Mouse (Mus musculus) spleen, adult 2 months (tissue): Measurements from ENCODE around the gene Tut1. TPM values are rescaled to one million over a fixed set of nuclear protein-coding genes. Genes with fewer than 3 reads are reported as not detected.
A peak's percentile ranks its signal among the peaks of the same experiment; 100 is the strongest.

Source experiments
- DNase-seq, 2 experiments: peaks; one replicate each; pipeline versions ENCODE4 v3.0.0 to v3.0.0-alpha.2; 2012 to 2021; ENCODE audit warnings: low spot score in 2 of 2, low read depth in 1 of 2
- H3K27ac ChIP-seq: fragments of 200-500 bp; 2 replicates; pipeline ENCODE4 v1.5.1; 2012; ENCODE audit warnings: low read length, inconsistent platforms; ENCODE audit not compliant: insufficient read depth
- H3K27me3 ChIP-seq: fragments of 200-500 bp; 2 replicates; pipeline ENCODE4 v1.6.1; 2012; ENCODE audit warnings: mild to moderate bottlenecking, moderate library complexity, low read length, inconsistent platforms; ENCODE audit not compliant: control insufficient read depth, insufficient read depth
- H3K36me3 ChIP-seq: fragments of 200-500 bp; 2 replicates; pipeline ENCODE4 v1.6.1; 2012; ENCODE audit warnings: mild to moderate bottlenecking, low read length, inconsistent platforms; ENCODE audit not compliant: control insufficient read depth, insufficient read depth
- H3K4me1 ChIP-seq: fragments of 200-500 bp; 2 replicates; pipeline ENCODE4 v1.6.1; 2011; ENCODE audit warnings: inconsistent platforms; ENCODE audit not compliant: control insufficient read depth, insufficient read depth, insufficient read length
- H3K4me3 ChIP-seq: fragments of 200-500 bp; 2 replicates; pipeline ENCODE4 v1.5.1; 2011; ENCODE audit warnings: mild to moderate bottlenecking, inconsistent platforms; ENCODE audit not compliant: insufficient read depth, insufficient read length; ENCODE audit errors: extremely low read depth
- CTCF ChIP-seq: fragments of 200-500 bp; IDR thresholded peaks from 2 replicates; pipeline ENCODE4 v1.5.1; 2011; ENCODE audit warnings: mild to moderate bottlenecking, inconsistent platforms; ENCODE audit not compliant: insufficient read depth, insufficient read length, insufficient replicate concordance; ENCODE audit errors: extremely low read depth
- POLR2A ChIP-seq: fragments of 200-500 bp; IDR thresholded peaks from 2 replicates; pipeline ENCODE4 v1.6.1; 2011; ENCODE audit warnings: low read depth, low read length, inconsistent platforms
- WGBS: fragments of 180-500 bp; shearing (Covaris S2); methylation state at CpG from one replicate; pipeline ENCODE4 v1.1.7; 2018; 5-methylcytosine and 5-hydroxymethylcytosine counted together
- polyA plus RNA-seq: library from polyadenylated mRNA; depleted of rRNA; stranded (reverse); fragments of >200 nt; gene quantifications from 2 replicates; pipeline ENCODE4 v1.2.3, GENCODE M21; 2012; rRNA removed

Gene Tut1
- 18.3 and 22.3 TPM in 2 replicates for polyA plus RNA-seq

DNA sequence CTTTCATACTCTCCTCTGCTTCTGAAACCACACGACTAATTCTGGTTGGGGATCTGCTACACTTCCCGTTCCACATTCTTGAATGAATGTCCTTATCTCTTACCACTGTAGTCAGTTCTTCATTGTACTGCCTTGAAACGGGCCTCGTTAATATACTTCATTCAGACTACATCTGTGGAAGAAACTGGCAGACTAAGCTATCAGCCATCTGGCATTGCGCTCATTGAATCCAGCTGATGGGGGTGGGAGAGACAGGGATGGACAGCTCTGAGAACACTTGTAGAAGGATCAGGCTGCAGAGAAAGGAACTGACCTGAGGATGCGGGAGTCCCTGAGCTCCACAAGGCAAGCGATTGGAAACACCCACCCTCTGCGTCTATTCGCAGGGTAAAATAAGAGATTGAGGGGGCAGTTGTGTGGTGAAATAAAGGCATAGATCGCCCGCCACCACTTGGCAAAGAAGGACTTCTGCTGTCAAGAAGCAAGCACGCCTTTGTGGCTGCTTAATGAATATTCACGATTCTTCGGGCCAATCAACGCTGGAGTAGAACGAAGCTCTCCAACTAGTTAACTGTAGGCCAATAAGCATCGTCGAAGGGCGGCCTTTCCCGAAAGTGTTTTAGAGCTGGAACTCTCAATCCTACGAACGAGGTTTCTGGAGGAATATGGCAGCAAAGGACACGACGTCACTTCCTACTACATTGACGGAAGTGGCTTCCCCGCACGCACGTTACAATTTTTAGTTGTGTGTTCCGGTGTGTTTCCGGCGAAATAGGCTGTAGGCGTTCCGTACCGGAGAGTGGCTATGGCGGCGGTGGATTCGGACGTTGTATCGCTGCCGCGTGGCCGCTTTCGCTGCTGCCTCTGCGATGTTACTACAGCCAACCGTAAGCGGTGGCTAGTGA lies at the start of gene Tut1:
Gene Tut1 (plus strand): TSS at position 713 of the 905 bp plus-strand sequence.
- DNase-seq = peak; percentile 80 to 97
- peak within 1 kb of the TSS; percentile 91 for H3K4me3 ChIP-seq
- WGBS = 1% methylated on average over 46 of the region's 46 CpGs
- H3K4me1 ChIP-seq = peaks cover 7% of the 10 kb centered on the region; the same call in 1 of the 2 replicates
- no peaks in the 10 kb centered on the region for H3K27me3 ChIP-seq
- peaks cover 25% of the 10 kb centered on the region for H3K36me3 ChIP-seq
- H3K27ac ChIP-seq = peak within 1 kb of the TSS; percentile 90
- TF ChIP-seq POLR2A (peak; percentile 40; the same call in 1 of the 2 replicates), CTCF (no peak)

DNA sequence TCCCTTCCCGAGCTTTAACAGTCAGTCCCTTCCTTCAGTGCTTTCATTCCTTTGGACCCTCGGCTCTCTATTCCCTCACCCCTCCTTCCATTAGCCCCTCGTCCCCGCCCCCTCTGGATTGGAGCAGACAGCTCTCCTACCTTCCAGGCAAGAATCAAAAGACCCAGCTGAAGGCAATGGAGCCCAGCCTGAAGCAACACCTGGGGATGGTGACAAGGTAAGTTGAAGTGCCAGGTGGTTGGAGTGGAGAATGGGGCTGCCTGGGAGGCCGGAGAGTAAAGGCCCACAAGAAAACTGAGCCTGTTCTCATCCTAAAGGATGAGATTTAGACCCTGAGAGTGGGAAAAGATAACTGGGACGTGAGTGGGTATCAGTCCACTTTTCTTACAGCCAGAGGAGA lies 45.1 kb upstream of the Tut1 start:
- H3K27ac ChIP-seq = no peak overlapping the region
- TF ChIP-seq CTCF (no peak), POLR2A (no peak)
- WGBS = 91% methylated on average over 6 of the region's 6 CpGs
- no peak for DNase-seq
- H3K27me3 ChIP-seq = no peaks in the 10 kb centered on the region
- H3K4me3 ChIP-seq = no peak overlapping the region
- peaks cover 72% of the 10 kb centered on the region for H3K36me3 ChIP-seq
- H3K4me1 ChIP-seq = no peaks in the 10 kb centered on the region

- no peaks in the 10 kb centered on the region for H3K4me1 ChIP-seq
- H3K27me3 ChIP-seq = no peaks in the 10 kb centered on the region
- no peak for TF ChIP-seq CTCF
- TF ChIP-seq POLR2A = no peak
- no peak overlapping the region for H3K27ac ChIP-seq
- H3K36me3 ChIP-seq = peaks cover 80% of the 10 kb centered on the region
- no peak overlapping the region for H3K4me3 ChIP-seq
- 97% methylated on average over 5 of the region's 5 CpGs for WGBS
- no peak for DNase-seq
These were observed 41.8 kb upstream of the Tut1 start for GRCm38 (mm10) chr19:8911810-8912209.

DNA sequence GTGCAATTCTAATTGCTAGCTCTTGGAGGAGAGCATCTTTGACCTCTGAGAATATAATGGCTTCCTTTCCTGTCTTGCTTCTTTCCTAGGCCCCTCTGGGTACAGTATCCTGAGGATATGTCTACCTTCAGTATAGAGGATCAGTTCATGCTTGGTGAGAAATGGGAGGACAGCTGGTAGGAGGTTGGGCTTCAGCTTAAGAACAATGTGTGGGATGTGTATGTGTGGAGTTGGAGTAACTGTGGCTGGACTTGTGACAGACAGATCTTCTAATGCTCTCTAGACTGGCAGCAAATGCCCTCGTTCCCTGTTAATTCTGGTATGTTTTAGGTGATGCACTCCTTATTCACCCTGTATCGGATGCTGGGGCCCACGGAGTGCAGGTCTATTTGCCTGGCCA lies 39.4 kb upstream of the Tut1 start:
- peaks cover 64% of the 10 kb centered on the region for H3K36me3 ChIP-seq
- no peak for TF ChIP-seq POLR2A
- TF ChIP-seq CTCF = no peak
- WGBS = 88% methylated on average over 3 of the region's 3 CpGs

DNA sequence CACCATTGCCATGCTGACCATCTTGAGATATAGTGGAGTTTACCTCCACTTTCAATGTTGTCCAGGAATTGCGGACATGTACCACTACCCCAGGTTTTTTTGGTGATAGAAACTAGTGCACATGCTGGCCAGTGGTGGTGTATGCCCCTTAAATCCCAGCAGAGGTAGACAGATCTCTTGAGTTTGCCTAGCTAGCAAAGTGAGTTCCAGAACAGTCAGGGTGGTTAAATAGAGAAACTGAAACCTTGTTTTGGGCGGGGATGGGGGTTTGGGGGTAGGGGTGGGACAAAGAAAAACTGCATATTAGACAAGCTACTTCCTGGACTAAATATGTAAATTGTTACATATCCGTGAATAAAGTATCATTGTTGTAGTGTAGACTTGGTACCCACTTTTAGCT lies 34.6 kb upstream of the Tut1 start:
- peaks cover 29% of the 10 kb centered on the region for H3K36me3 ChIP-seq
- no peak for DNase-seq
- no peaks in the 10 kb centered on the region for H3K27me3 ChIP-seq
- H3K27ac ChIP-seq = peak overlapping the region; percentile 53
- TF ChIP-seq CTCF (no peak), POLR2A (no peak)
- 44% methylated on average over 3 of the region's 3 CpGs for WGBS
- H3K4me1 ChIP-seq = peaks cover 7% of the 10 kb centered on the region
- no peak overlapping the region for H3K4me3 ChIP-seq

More for the DNA sequence above, 39.4 kb upstream of the Tut1 start:
- no peak for DNase-seq
- no peaks in the 10 kb centered on the region for H3K27me3 ChIP-seq
- H3K27ac ChIP-seq = no peak overlapping the region
- no peaks in the 10 kb centered on the region; the same call in 1 of the 2 replicates for H3K4me1 ChIP-seq
- no peak overlapping the region for H3K4me3 ChIP-seq

GRCm38 (mm10) chr19:8919684-8920072 lies 34.0 kb upstream of the Tut1 start:
- TF ChIP-seq CTCF (no peak), POLR2A (no peak)
- Histone ChIP-seq H3K4me3 (no peak overlapping the region), H3K27me3 (no peaks in the 10 kb centered on the region), H3K36me3 (peaks cover 22% of the 10 kb centered on the region), H3K27ac (peak overlapping the region; percentile 76), H3K4me1 (peaks cover 7% of the 10 kb centered on the region)
- WGBS = 61% methylated on average over 6 of the region's 6 CpGs
- DNase-seq = no peak

DNA sequence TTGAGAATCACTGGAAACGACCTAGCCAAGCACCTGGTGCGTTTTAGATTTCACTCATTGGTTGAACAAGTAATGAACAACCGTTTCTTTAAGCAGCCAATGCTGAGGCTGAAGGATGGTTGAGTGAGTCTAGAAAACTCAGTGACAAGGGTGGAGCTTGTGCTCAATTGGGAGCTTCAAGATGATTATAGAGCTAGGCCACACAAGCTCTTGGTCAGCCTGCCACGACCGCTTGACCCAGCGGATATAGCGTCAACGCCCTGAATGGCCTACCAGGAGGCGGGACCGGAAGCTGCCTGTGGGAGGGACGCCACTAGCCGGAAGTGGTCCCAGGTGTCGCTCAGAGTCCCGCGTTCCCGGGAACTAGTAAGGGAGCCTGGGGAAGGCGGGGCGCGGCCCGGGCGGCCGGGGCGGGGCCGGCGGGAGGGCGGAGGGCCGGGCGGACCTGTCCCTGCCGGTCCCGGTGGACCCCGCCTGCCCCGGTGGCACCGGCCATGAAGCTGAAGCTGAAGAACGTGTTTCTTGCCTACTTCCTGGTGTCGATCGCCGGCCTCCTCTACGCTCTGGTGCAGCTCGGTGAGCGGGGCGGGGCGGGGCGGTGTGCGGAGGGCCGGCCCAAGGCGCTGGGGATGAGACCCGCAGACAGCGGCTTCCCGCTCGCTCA lies 33.4 kb upstream of the Tut1 start, which contains the start of gene B3gat3:
Gene B3gat3 (plus strand): TSS at position 302 of the 664 bp plus-strand sequence.
- H3K4me3 ChIP-seq = peak within 1 kb of the TSS; percentile 87
- peak within 1 kb of the TSS; percentile 76 for H3K27ac ChIP-seq
- TF ChIP-seq POLR2A (peak; percentile 61), CTCF (no peak)
- H3K36me3 ChIP-seq = peaks cover 17% of the 10 kb centered on the region
- WGBS = 1% methylated on average over 50 of the region's 50 CpGs
- DNase-seq = peak in 1 of 2 experiments; percentile 83
- H3K4me1 ChIP-seq = peaks cover 7% of the 10 kb centered on the region
- no peaks in the 10 kb centered on the region for H3K27me3 ChIP-seq
